Mouse (Mus musculus) neural tube, embryonic 10.5 days (tissue): Measurements from ENCODE around the gene Slc35c2.

Experiments used
- DNase-seq: peaks from one replicate; pipeline ENCODE4 v3.0.0-alpha.2; 2017; ENCODE audit warnings: low spot score; ENCODE audit errors: extremely low spot score

The Slc35c2 gene

GRCm38 (mm10) chr2:165312381-165312780, 24.7 kb upstream of the Slc35c2 start:
- DNase-seq = no peak

GRCm38 (mm10) chr2:165311577-165311976, 23.9 kb upstream of the Slc35c2 start:
- DNase-seq = no peak

GRCm38 (mm10) chr2:165310818-165311425, 23.3 kb upstream of the Slc35c2 start:
- DNase-seq = no peak

GRCm38 (mm10) chr2:165307801-165308200, 20.1 kb upstream of the Slc35c2 start:
- no peak for DNase-seq

GRCm38 (mm10) chr2:165305438-165305837, 17.8 kb upstream of the Slc35c2 start:
- no peak for DNase-seq

- no peak for DNase-seq
Observed at GRCm38 (mm10) chr2:165304819-165305218, 17.1 kb upstream of the Slc35c2 start.

- DNase-seq = no peak
Observed at GRCm38 (mm10) chr2:165303354-165304012, 15.8 kb upstream of the Slc35c2 start.

GRCm38 (mm10) chr2:165301409-165301808, 13.7 kb upstream of the Slc35c2 start:
- no peak for DNase-seq

- no peak for DNase-seq
Observed at GRCm38 (mm10) chr2:165300885-165301284, 13.2 kb upstream of the Slc35c2 start.

- DNase-seq = no peak
Observed at GRCm38 (mm10) chr2:165300424-165300823, 12.8 kb upstream of the Slc35c2 start.

- DNase-seq = no peak
Observed at GRCm38 (mm10) chr2:165297429-165297828, 9.8 kb upstream of the Slc35c2 start.

- DNase-seq = no peak
Observed at GRCm38 (mm10) chr2:165296571-165296970, 8.9 kb upstream of the Slc35c2 start.

- no peak for DNase-seq
Observed at GRCm38 (mm10) chr2:165288315-165289031, 804 bp upstream of the Slc35c2 start.

- no peak for DNase-seq
Observed at GRCm38 (mm10) chr2:165286361-165287201, 1.1 kb downstream of the Slc35c2 start.

- no peak for DNase-seq
Observed at GRCm38 (mm10) chr2:165285621-165286020, 2.0 kb downstream of the Slc35c2 start.

- no peak for DNase-seq
Observed at GRCm38 (mm10) chr2:165285034-165285433, 2.6 kb downstream of the Slc35c2 start.

GRCm38 (mm10) chr2:165284377-165284776, 3.3 kb downstream of the Slc35c2 start:
- DNase-seq = no peak

GRCm38 (mm10) chr2:165283644-165284043, 4.0 kb downstream of the Slc35c2 start:
- no peak for DNase-seq

- DNase-seq = no peak
Observed at GRCm38 (mm10) chr2:165281779-165282311, 5.8 kb downstream of the Slc35c2 start.

GRCm38 (mm10) chr2:165279351-165279750, 8.3 kb downstream of the Slc35c2 start:
- DNase-seq = no peak

- no peak for DNase-seq
Observed at GRCm38 (mm10) chr2:165277188-165277740, 10.4 kb downstream of the Slc35c2 start.
